Mouse (Mus musculus) heart, embryonic 16.5 days (tissue): Measurements from ENCODE around the gene Pfas. TPM values are rescaled to one million over a fixed set of nuclear protein-coding genes. Genes with fewer than 3 reads are reported as not detected.

Source experiments
- ATAC-seq: fragments of 200-750 bp; cut with Nextera tagmentation; replicated peaks from 2 replicates; pipeline ENCODE4 v1.8.0; 2017; ENCODE audit warnings: moderate number of reproducible peaks; ENCODE audit not compliant: insufficient read depth, low FRiP score; ENCODE audit errors: extremely low read depth
- H3K27ac ChIP-seq: fragments of 300-500 bp; sonication (generic); 2 replicates; pipeline ENCODE4 v1.5.1; 2014; ENCODE audit warnings: mild to moderate bottlenecking, low read length, control low read depth, moderate library complexity
- H3K27me3 ChIP-seq: fragments of 300-500 bp; sonication (generic); 2 replicates; pipeline ENCODE4 v1.6.1; 2014; ENCODE audit warnings: low read length, mixed read lengths; ENCODE audit not compliant: control insufficient read depth, insufficient read depth
- H3K36me3 ChIP-seq: fragments of 300-500 bp; sonication (generic); 2 replicates; pipeline ENCODE4 v1.6.1; 2014; ENCODE audit not compliant: control insufficient read depth, insufficient read depth
- H3K4me1 ChIP-seq: fragments of 300-500 bp; sonication (generic); 2 replicates; pipeline ENCODE4 v1.6.1; 2014; ENCODE audit warnings: low read length, mixed read lengths; ENCODE audit not compliant: control insufficient read depth, insufficient read depth
- H3K4me2 ChIP-seq: fragments of 300-500 bp; sonication (generic); 2 replicates; pipeline ENCODE4 v1.6.1; 2014; ENCODE audit warnings: low read depth, mild to moderate bottlenecking, control low read depth, low read length
- H3K4me3 ChIP-seq: fragments of 300-500 bp; sonication (generic); 2 replicates; pipeline ENCODE4 v1.5.1; 2014; ENCODE audit warnings: mild to moderate bottlenecking, control low read depth, low read length
- H3K9ac ChIP-seq: fragments of 300-500 bp; sonication (generic); 2 replicates; pipeline ENCODE4 v1.6.1; 2014; ENCODE audit warnings: low read length, control low read depth
- H3K9me3 ChIP-seq: fragments of 300-500 bp; sonication (generic); replicated peaks from 2 replicates; pipeline ENCODE4 v1.6.1; 2016; ENCODE audit warnings: low read length; ENCODE audit not compliant: control insufficient read depth
- WGBS: fragments of 180-500 bp; shearing (Covaris S2); extraction: QIAGEN DNeasy Blood & Tissue Kit; methylation state at CpG from one replicate; pipeline ENCODE4 v1.1.7; 2014; 5-methylcytosine and 5-hydroxymethylcytosine counted together
- polyA plus RNA-seq: library from polyadenylated mRNA; unstranded; fragments of >200 nt; fragmentation: Nextera tagmentation; extraction: Ambion mirVana; gene quantifications from 2 replicates; pipeline ENCODE4 v1.2.1, GENCODE M21; 2015

The Pfas gene
- polyA plus RNA-seq, 1 experiment from 2014 or later: 19.2 TPM

- no peaks in the 10 kb centered on the region for H3K36me3 ChIP-seq
- peak within 1 kb of the TSS; percentile 52 for H3K9ac ChIP-seq
- WGBS: 42% methylated on average over 8 of the region's 8 CpGs
- peaks cover 4% of the 10 kb centered on the region; the same call in 1 of the 2 replicates for H3K4me1 ChIP-seq
- peak within 1 kb of the TSS; percentile 46 for H3K4me3 ChIP-seq
- H3K27me3 ChIP-seq: peaks cover 11% of the 10 kb centered on the region
- H3K4me2 ChIP-seq: peak within 1 kb of the TSS; percentile 43
- H3K27ac ChIP-seq: peak within 1 kb of the TSS; percentile 79
- H3K9me3 ChIP-seq: no peaks in the 10 kb centered on the region
- no peak for ATAC-seq
Observed at GRCm38 (mm10) chr11:68957308-68957707, 51.0 kb downstream of the Pfas start, which contains the start of gene Arhgef15. TSS of gene Arhgef15 (minus strand) at chr11:68957480.

DNA sequence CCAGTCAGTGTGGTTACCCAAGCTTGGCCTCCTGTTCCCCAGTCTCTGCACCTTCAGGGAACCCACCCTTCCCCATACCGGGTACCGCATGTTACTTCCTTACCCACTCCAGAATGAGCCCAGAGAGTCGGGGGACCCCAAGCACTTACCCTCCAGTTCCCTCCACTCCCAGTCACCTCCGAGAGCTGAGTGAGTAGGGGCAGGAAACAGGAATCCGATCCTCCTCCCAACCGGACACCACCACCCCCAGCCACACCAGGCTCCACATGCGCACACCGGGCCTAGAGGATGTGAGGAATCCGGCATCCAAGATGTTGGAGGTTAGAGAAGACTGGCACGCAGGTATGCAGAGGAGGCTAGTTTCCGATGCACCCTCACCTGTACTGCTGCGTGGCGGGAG, 51.6 kb downstream of the Pfas start:
- peak overlapping the region; percentile 52 for H3K9ac ChIP-seq
- no peaks in the 10 kb centered on the region for H3K9me3 ChIP-seq
- peak overlapping the region; percentile 46 for H3K4me3 ChIP-seq
- peak overlapping the region; percentile 43 for H3K4me2 ChIP-seq
- H3K36me3 ChIP-seq: no peaks in the 10 kb centered on the region
- H3K4me1 ChIP-seq: peaks cover 4% of the 10 kb centered on the region; the same call in 1 of the 2 replicates
- H3K27ac ChIP-seq: peak overlapping the region; percentile 79
- 26% methylated on average over 13 of the region's 13 CpGs for WGBS
- ATAC-seq: peak; percentile 38; the same call in 1 of the 2 replicates
- peaks cover 11% of the 10 kb centered on the region for H3K27me3 ChIP-seq

DNA sequence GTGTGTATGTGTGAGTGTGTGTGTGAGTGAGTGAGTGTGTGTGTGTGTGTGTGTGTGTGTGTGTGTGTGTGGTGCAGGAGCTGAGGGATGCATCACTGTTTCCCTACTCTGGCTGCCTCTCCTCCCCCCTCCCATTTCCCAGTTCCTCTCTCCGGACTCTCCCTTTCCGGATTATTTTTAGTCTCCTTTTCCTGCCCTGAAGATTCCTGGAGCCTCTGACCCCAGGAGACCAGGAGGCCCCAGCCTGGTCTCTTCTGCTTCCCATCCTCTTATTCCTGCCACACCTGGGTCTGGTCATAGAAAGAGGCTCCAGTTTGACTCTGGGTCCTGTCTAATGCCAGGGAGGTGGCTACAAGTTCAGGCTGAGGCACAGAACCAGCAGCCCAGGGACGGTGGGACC, 52.2 kb downstream of the Pfas start:
- WGBS: 35% methylated on average over 3 of the region's 3 CpGs
- H3K4me1 ChIP-seq: peaks cover 4% of the 10 kb centered on the region; the same call in 1 of the 2 replicates
- ATAC-seq: peak; percentile 49; the same call in 1 of the 2 replicates
- no peaks in the 10 kb centered on the region for H3K36me3 ChIP-seq
- H3K27me3 ChIP-seq: peaks cover 11% of the 10 kb centered on the region
- peak overlapping the region; percentile 52 for H3K9ac ChIP-seq
- peak overlapping the region; percentile 79 for H3K27ac ChIP-seq
- no peaks in the 10 kb centered on the region for H3K9me3 ChIP-seq
- peak overlapping the region; percentile 46 for H3K4me3 ChIP-seq
- peak overlapping the region; percentile 43 for H3K4me2 ChIP-seq

- peaks cover 4% of the 10 kb centered on the region; the same call in 1 of the 2 replicates for H3K4me1 ChIP-seq
- ATAC-seq: no peak
- 66% methylated on average over 5 of the region's 5 CpGs for WGBS
- peak overlapping the region; percentile 46 for H3K4me3 ChIP-seq
- H3K4me2 ChIP-seq: peak overlapping the region; percentile 67
- H3K27ac ChIP-seq: no peak overlapping the region
- H3K36me3 ChIP-seq: no peaks in the 10 kb centered on the region
- H3K27me3 ChIP-seq: peaks cover 11% of the 10 kb centered on the region
- H3K9me3 ChIP-seq: no peaks in the 10 kb centered on the region
- no peak overlapping the region for H3K9ac ChIP-seq
Observed at GRCm38 (mm10) chr11:68955473-68955872, 52.8 kb downstream of the Pfas start.

- H3K4me2 ChIP-seq: peak overlapping the region; percentile 67
- H3K27ac ChIP-seq: no peak overlapping the region
- WGBS: 2% methylated on average over 17 of the region's 17 CpGs
- H3K4me3 ChIP-seq: peak overlapping the region; percentile 46
- H3K4me1 ChIP-seq: peaks cover 4% of the 10 kb centered on the region; the same call in 1 of the 2 replicates
- peak overlapping the region; percentile 46 for H3K9ac ChIP-seq
- no peak; the same call in 1 of the 2 replicates for ATAC-seq
- no peaks in the 10 kb centered on the region for H3K9me3 ChIP-seq
- peaks cover 11% of the 10 kb centered on the region for H3K27me3 ChIP-seq
- no peaks in the 10 kb centered on the region for H3K36me3 ChIP-seq
Observed at GRCm38 (mm10) chr11:68954408-68954807, 53.9 kb downstream of the Pfas start.

- peak overlapping the region; percentile 46 for H3K9ac ChIP-seq
- WGBS: 23% methylated on average over 13 of the region's 13 CpGs
- peaks cover 11% of the 10 kb centered on the region for H3K27me3 ChIP-seq
Observed at GRCm38 (mm10) chr11:68953903-68954302, 54.4 kb downstream of the Pfas start.

DNA sequence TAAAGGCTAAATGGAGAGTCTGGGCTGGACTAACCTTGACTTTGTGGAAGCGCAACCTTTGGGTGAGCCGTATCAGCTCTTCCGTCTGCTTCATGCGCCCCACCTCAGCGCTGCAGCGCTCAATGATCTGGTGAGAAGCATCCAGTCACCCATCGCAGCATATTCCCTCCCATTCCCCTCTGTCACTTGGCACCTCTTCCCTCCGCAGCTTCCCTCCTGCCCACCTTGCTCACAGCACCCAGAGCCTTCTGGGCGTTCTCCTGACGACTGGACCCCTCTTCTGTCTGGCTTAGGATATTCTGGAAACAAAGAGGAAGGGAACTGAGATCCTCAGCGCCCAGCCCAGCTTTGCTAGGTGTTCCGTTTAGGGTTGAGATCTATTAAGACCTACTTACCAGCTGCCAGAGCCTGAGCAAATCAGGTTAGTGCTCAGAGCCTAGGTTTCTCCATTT, 60.7 kb downstream of the Pfas start:
- Histone ChIP-seq H3K27me3 (no peaks in the 10 kb centered on the region; the same call in 1 of the 2 replicates), H3K9me3 (no peaks in the 10 kb centered on the region), H3K36me3 (peaks cover 3% of the 10 kb centered on the region; the same call in 1 of the 2 replicates), H3K27ac (no peak overlapping the region), H3K4me3 (0 out of 2 replicates have a peak overlapping the region, but pooled peaks have one; percentile 18), H3K9ac (no peak overlapping the region), H3K4me1 (peaks cover 4% of the 10 kb centered on the region), H3K4me2 (peak overlapping the region; percentile 54)
- 17% methylated on average over 12 of the region's 12 CpGs for WGBS
- ATAC-seq: no peak

More at GRCm38 (mm10) chr11:68953903-68954302, 54.4 kb downstream of the Pfas start:
- Histone ChIP-seq H3K27ac (no peak overlapping the region), H3K4me3 (peak overlapping the region; percentile 46), H3K4me1 (peaks cover 4% of the 10 kb centered on the region; the same call in 1 of the 2 replicates), H3K4me2 (peak overlapping the region; percentile 67), H3K9me3 (no peaks in the 10 kb centered on the region), H3K36me3 (no peaks in the 10 kb centered on the region)
- ATAC-seq: no peak

GRCm38 (mm10) chr11:68946806-68947440, 61.3 kb downstream of the Pfas start:
- no peak for ATAC-seq
- Histone ChIP-seq H3K9me3 (no peaks in the 10 kb centered on the region), H3K27me3 (no peaks in the 10 kb centered on the region; the same call in 1 of the 2 replicates), H3K9ac (no peak overlapping the region), H3K27ac (no peak overlapping the region), H3K4me3 (no peak overlapping the region), H3K4me2 (peak overlapping the region; percentile 52), H3K4me1 (peaks cover 4% of the 10 kb centered on the region), H3K36me3 (peaks cover 3% of the 10 kb centered on the region; the same call in 1 of the 2 replicates)
- 21% methylated on average over 13 of the region's 16 CpGs for WGBS

DNA sequence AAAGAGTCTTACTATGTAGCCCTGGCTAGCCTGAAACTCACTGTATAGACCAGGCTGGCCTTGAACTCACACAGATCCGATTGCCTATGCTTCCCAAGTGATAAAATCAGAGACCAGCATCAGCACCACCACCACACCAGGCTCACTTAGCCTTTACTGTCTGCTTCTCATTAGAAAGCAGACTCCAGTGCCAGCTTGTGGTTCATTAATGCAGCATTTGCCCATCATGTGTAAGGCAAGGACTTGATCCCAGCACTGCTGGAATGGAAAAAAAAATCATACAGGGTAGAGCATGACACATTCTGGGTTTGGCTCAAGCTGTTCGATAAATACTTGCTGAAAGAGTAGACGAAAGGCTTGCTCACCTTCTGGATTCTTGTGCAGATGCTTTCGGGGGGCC, 62.3 kb downstream of the Pfas start:
- Histone ChIP-seq H3K27ac (no peak overlapping the region), H3K27me3 (no peaks in the 10 kb centered on the region; the same call in 1 of the 2 replicates), H3K4me1 (peaks cover 4% of the 10 kb centered on the region), H3K9me3 (no peaks in the 10 kb centered on the region), H3K9ac (no peak overlapping the region), H3K36me3 (peaks cover 3% of the 10 kb centered on the region; the same call in 1 of the 2 replicates), H3K4me2 (no peak overlapping the region), H3K4me3 (no peak overlapping the region)
- 85% methylated on average over 4 of the region's 4 CpGs for WGBS
- no peak for ATAC-seq
